Mouse (Mus musculus): ENCODE measurements at regions not wholly inside any gene's neighbourhood (a gene's known extent, or its start where the extent isn't known, plus 50 kb on each side); places are given as distances from the start of the nearest gene placed in this dataset.

GRCm38 (mm10) chr12:50943340-50943739 is 294.4 kb upstream of the Prkd1 start:
- TF ChIP-seq POLR2A (IDR thresholded peaks at IDR 0.05; ENCODE audit: insufficient read length, low read depth) (no peak), TCF12 (IDR thresholded peaks at IDR 0.05; ENCODE audit: insufficient read depth, poor library complexity, severe bottlenecking) (no peak), MAX (IDR thresholded peaks at IDR 0.05; ENCODE audit: low read depth) (no peak), MYOG (IDR thresholded peaks at IDR 0.05; ENCODE audit: control insufficient read depth in 1 of 3, insufficient read depth in 1 of 3, insufficient read length in 2 of 3, low read depth in 2 of 3) (no peak), POLR2AphosphoS2 (IDR thresholded peaks at IDR 0.05; ENCODE audit: insufficient read length, low read depth) (no peak), SRF (IDR thresholded peaks at IDR 0.05; ENCODE audit: control insufficient read depth, insufficient read length, low read depth) (no peak)

Data from myocyte (in vitro differentiated cells).